16 mouse cellular contexts compared by ENCODE assay signal in genomic region chr6:31437264-31437663, GRCm38 (mm10). TPM values are rescaled to one million over a fixed set of nuclear protein-coding genes. Genes with fewer than 3 reads are reported as not detected.
DNase-seq lines count a peak whose midpoint lies in the region; TF ChIP-seq lines count a peak whose summit lies in the region.
"Had no signal": no experiment of that assay in that cellular context is flagged by ENCODE, and none has a peak within 500 bp of the region (broad histone marks: within the 10 kb centered on the region; RNA-seq: fewer than 3 reads in every experiment).

No protein-coding gene starts in this region.

- H3K4me1 ChIP-seq in MEL (ENCODE audit: control insufficient read depth in 1 of 2, insufficient read depth in 2 of 2, low read length in 2 of 2): peaks cover 0 to 6% of the 10 kb centered on the region in 2 experiments; a peak in 2 of 4 replicates

- peaks cover 14 to 18% of the 10 kb centered on the region in 2 experiments for H3K36me3 ChIP-seq in MEL (ENCODE audit: control insufficient read depth in 1 of 2, insufficient read depth in 2 of 2, low read length in 2 of 2)

- no peaks in the 10 kb centered on the region; the same call in 1 of the 2 replicates for H3K79me2 ChIP-seq in MEL (ENCODE audit: control insufficient read depth, insufficient read depth, low read length, poor library complexity)

- TF ChIP-seq CTCF in MEL (IDR thresholded peaks at IDR 0.05 in 2 of 3, conservative IDR thresholded peaks at IDR 0.05 in 1 of 3; ENCODE audit: control insufficient read depth in 1 of 3, insufficient read depth in 1 of 3, low read depth in 2 of 3, low read length in 3 of 3, poor library complexity in 1 of 3, severe bottlenecking in 1 of 3): no peak

- no peaks in the 10 kb centered on the region for H3K9me3 ChIP-seq in MEL (replicated peaks; ENCODE audit: insufficient read depth, low read length)
- H3K9me3 ChIP-seq: G1E had no signal

- no peaks in the 10 kb centered on the region for H3K27me3 ChIP-seq in MEL (ENCODE audit: control insufficient read depth in 1 of 2, insufficient read depth in 2 of 2, low read length in 2 of 2)
- H3K27me3 ChIP-seq: CH12.LX, Patski had no signal

- peak; percentile 84 to 87 for TF ChIP-seq EP300 in MEL (IDR thresholded peaks at IDR 0.05; ENCODE audit: low read depth in 1 of 2, low read length in 2 of 2)

- peak; percentile 31 for DNase-seq in MEL (ENCODE audit: low read depth, low spot score)
- no peak for DNase-seq in urinary bladder, postnatal 10 days (ENCODE audit: low spot score)
- DNase-seq: adrenal gland, adult 2 months; adrenal gland, adult 8-10 months; adrenal gland, postnatal 10 days; adrenal gland, postnatal 14 days; adrenal gland, postnatal 25 days; adrenal gland, postnatal 36 days; B cell, adult 2 months; cerebellum, adult 11 months; cerebellum, adult 11-12 months; cerebellum, adult 2 months; cerebellum, adult 8-10 months had no signal

- no peak overlapping the region for H3K27ac ChIP-seq in MEL (ENCODE audit: control insufficient read depth, low read depth, low read length)

- H3K4me3 ChIP-seq in MEL (ENCODE audit: control insufficient read depth in 1 of 2, insufficient read depth in 1 of 2, low read depth in 2 of 2, low read length in 2 of 2): no peak overlapping the region

- TF ChIP-seq POLR2A in MEL (IDR thresholded peaks at IDR 0.05; ENCODE audit: control insufficient read depth in 1 of 2, insufficient read depth in 1 of 2, low read depth in 1 of 2, low read length in 2 of 2, poor library complexity in 1 of 2): no peak

- TF ChIP-seq RAD21 in MEL (IDR thresholded peaks at IDR 0.05; ENCODE audit: low read depth, low read length): no peak

- H3K9ac ChIP-seq in MEL (ENCODE audit: control insufficient read depth, low read depth, low read length, poor library complexity, severe bottlenecking): no peak overlapping the region

TF ChIP-seq in MEL, 35 proteins besides CTCF, POLR2A, EP300 and RAD21:
- TF ChIP-seq ZNF384 (IDR thresholded peaks at IDR 0.05; ENCODE audit: low read depth, low read length): no peak
- peak; percentile 90 for TF ChIP-seq TCF12 (IDR thresholded peaks at IDR 0.05; ENCODE audit: low read depth, low read length)
- no peak for TF ChIP-seq MEF2A (IDR thresholded peaks at IDR 0.05; ENCODE audit: extremely low read depth, insufficient replicate concordance, low read depth, low read length, poor library complexity, severe bottlenecking)
- no peak for TF ChIP-seq USF1 (IDR thresholded peaks at IDR 0.05; ENCODE audit: low read depth, low read length)
- TF ChIP-seq NRF1 (IDR thresholded peaks at IDR 0.05; ENCODE audit: insufficient read depth, low read depth, low read length, poor library complexity, severe bottlenecking): no peak
- TF ChIP-seq MXI1 (IDR thresholded peaks at IDR 0.05; ENCODE audit: low read depth, low read length): no peak
- TF ChIP-seq MYC (IDR thresholded peaks at IDR 0.05; ENCODE audit: low read depth, low read length): no peak
- TF ChIP-seq JUND (IDR thresholded peaks at IDR 0.05; ENCODE audit: low read depth, low read length): no peak
- no peak for TF ChIP-seq MAFK (IDR thresholded peaks at IDR 0.05; ENCODE audit: borderline replicate concordance, low read depth, low read length)
- no peak for TF ChIP-seq SIN3A (IDR thresholded peaks at IDR 0.05; ENCODE audit: low read length)
- TF ChIP-seq RCOR1 (IDR thresholded peaks at IDR 0.05; ENCODE audit: low read depth, low read length): peak; percentile 93
- TF ChIP-seq KAT2A (conservative IDR thresholded peaks at IDR 0.05; ENCODE audit: low read depth, low read length): no peak
- TF ChIP-seq ELF1 (IDR thresholded peaks at IDR 0.05; ENCODE audit: low read depth, low read length): no peak
- TF ChIP-seq HCFC1 (IDR thresholded peaks at IDR 0.05; ENCODE audit: low read depth, low read length): no peak
- TF ChIP-seq GATA1 (IDR thresholded peaks at IDR 0.05; ENCODE audit: low read depth, low read length): peak; percentile 89
- no peak for TF ChIP-seq POLR2AphosphoS2 (IDR thresholded peaks at IDR 0.05; ENCODE audit: low read length)
- no peak for TF ChIP-seq BHLHE40 (IDR thresholded peaks at IDR 0.05; ENCODE audit: borderline replicate concordance, low read depth, low read length)
- TF ChIP-seq ZKSCAN1 (IDR thresholded peaks at IDR 0.05; ENCODE audit: low read depth, low read length): no peak
- TF ChIP-seq ETS1 (IDR thresholded peaks at IDR 0.05; ENCODE audit: low read depth, low read length): peak; percentile 46; the same call in 1 of the 2 replicates
- TF ChIP-seq TBP (IDR thresholded peaks at IDR 0.05; ENCODE audit: low read depth, low read length): no peak
- no peak for TF ChIP-seq CHD2 (IDR thresholded peaks at IDR 0.05; ENCODE audit: low read length)
- no peak for TF ChIP-seq MAZ (IDR thresholded peaks at IDR 0.05; ENCODE audit: low read depth, low read length)
- no peak for TF ChIP-seq USF2 (IDR thresholded peaks at IDR 0.05; ENCODE audit: borderline replicate concordance in 1 of 2, insufficient read depth in 1 of 2, low read depth in 1 of 2, low read length in 2 of 2)
- TF ChIP-seq MAX (IDR thresholded peaks at IDR 0.05; ENCODE audit: low read length): no peak
- no peak for TF ChIP-seq MYB (IDR thresholded peaks at IDR 0.05; ENCODE audit: low read depth, low read length)
- no peak for TF ChIP-seq ZC3H11A (IDR thresholded peaks at IDR 0.05; ENCODE audit: low read depth, low read length)
- TF ChIP-seq E2F4 (IDR thresholded peaks at IDR 0.05; ENCODE audit: borderline replicate concordance, low read depth, low read length): no peak
- TF ChIP-seq TAL1 (IDR thresholded peaks at IDR 0.05; ENCODE audit: low read length): peak; percentile 27
- TF ChIP-seq ZMIZ1 (IDR thresholded peaks at IDR 0.05; ENCODE audit: low read depth, low read length): no peak
- TF ChIP-seq NELFE (IDR thresholded peaks at IDR 0.05; ENCODE audit: low read depth, low read length): no peak

RNA-seq across cellular contexts. Expression of gene Mkln1, which starts 38.7 kb away (rescaled TPM):
- total RNA-seq in MEL (2012; rRNA removed): 126 and 135 TPM in 2 replicates
- polyA plus RNA-seq in MEL (2012; ENCODE audit: insufficient read depth in 1 of 2, insufficient read length in 2 of 2, low read depth in 1 of 2, low replicate concordance in 2 of 2, missing spikeins in 1 of 2): 100 to 1,000 TPM; 115 to 187 TPM
